Mouse (Mus musculus) hindbrain, embryonic 16.5 days (tissue): ENCODE measurements around the gene Bmp3. TPM values are rescaled to one million over a fixed set of nuclear protein-coding genes. Genes with fewer than 3 reads are reported as not detected.
A peak's percentile ranks its signal among the peaks of the same experiment; 100 is the strongest.

Source experiments
- ATAC-seq: fragments of 200-750 bp; cut with Nextera tagmentation; 2 replicates; pipeline ENCODE4 v1.8.0; 2017; ENCODE audit warnings: moderate TSS enrichment, moderate library complexity
- H3K27ac ChIP-seq: fragments of 300-500 bp; sonication (generic); 2 replicates; pipeline ENCODE4 v1.5.1; 2014; ENCODE audit warnings: low read depth, mild to moderate bottlenecking, control low read depth, low read length, moderate library complexity
- H3K27me3 ChIP-seq: fragments of 300-500 bp; sonication (generic); replicated peaks from 2 replicates; pipeline ENCODE4 v1.6.1; 2014; ENCODE audit warnings: low read length; ENCODE audit not compliant: control insufficient read depth, insufficient read depth
- H3K36me3 ChIP-seq: fragments of 300-500 bp; sonication (generic); 2 replicates; pipeline ENCODE4 v1.6.1; 2014; ENCODE audit warnings: mild to moderate bottlenecking, low read length, moderate library complexity, mixed read lengths; ENCODE audit not compliant: control insufficient read depth, insufficient read depth
- H3K4me1 ChIP-seq: fragments of 300-500 bp; sonication (generic); 2 replicates; pipeline ENCODE4 v1.6.1; 2014; ENCODE audit warnings: low read depth, low read length; ENCODE audit not compliant: control insufficient read depth, insufficient read depth
- H3K4me2 ChIP-seq: fragments of 300-500 bp; sonication (generic); 2 replicates; pipeline ENCODE4 v1.6.1; 2014; ENCODE audit warnings: mild to moderate bottlenecking, low read length, control low read depth, moderate library complexity
- H3K4me3 ChIP-seq: fragments of 300-500 bp; sonication (generic); 2 replicates; pipeline ENCODE4 v1.5.1; 2014; ENCODE audit warnings: mild to moderate bottlenecking, low read length, control low read depth, moderate library complexity
- H3K9ac ChIP-seq: fragments of 300-500 bp; sonication (generic); 2 replicates; pipeline ENCODE4 v1.6.1; 2014; ENCODE audit warnings: low read depth, mild to moderate bottlenecking, control low read depth, low read length, moderate library complexity
- H3K9me3 ChIP-seq: fragments of 300-500 bp; sonication (generic); 2 replicates; pipeline ENCODE4 v1.6.1; 2014; ENCODE audit warnings: mild to moderate bottlenecking, low read length, moderate library complexity; ENCODE audit not compliant: control insufficient read depth
- WGBS: fragments of 180-500 bp; shearing (Covaris S2); extraction: QIAGEN DNeasy Blood & Tissue Kit; methylation state at CpG from one replicate; pipeline ENCODE4 v1.1.7; 2014; 5-methylcytosine and 5-hydroxymethylcytosine counted together
- polyA plus RNA-seq: library from polyadenylated mRNA; unstranded; fragments of >200 nt; fragmentation: Nextera tagmentation; extraction: Ambion mirVana; gene quantifications from 2 replicates; pipeline ENCODE4 v1.2.1, GENCODE M21; 2015

The Bmp3 gene
- polyA plus RNA-seq, result 1.9 and 2.7 TPM in 2 replicates

- peaks cover 7% of the 10 kb centered on the region for H3K27me3 ChIP-seq
- H3K4me2 ChIP-seq, result peak within 1 kb of the TSS; percentile 89
- ATAC-seq, result peak; percentile 68
- no peaks in the 10 kb centered on the region for H3K9me3 ChIP-seq
- H3K36me3 ChIP-seq, result no peaks in the 10 kb centered on the region
- H3K4me3 ChIP-seq, result peak within 1 kb of the TSS; percentile 56
- peak within 1 kb of the TSS; percentile 69 for H3K9ac ChIP-seq
- 2% methylated on average over 10 of the region's 10 CpGs for WGBS
- no peak within 1 kb of the TSS for H3K27ac ChIP-seq
- peaks cover 4% of the 10 kb centered on the region; the same call in 1 of the 2 replicates for H3K4me1 ChIP-seq
Measured at GRCm38 (mm10) chr5:98854264-98854626, at the start of gene Bmp3. Bmp3 (plus strand) TSS chr5:98854415.

- Histone ChIP-seq H3K27ac (no peak overlapping the region), H3K9ac (no peak overlapping the region), H3K4me2 (no peak overlapping the region), H3K4me3 (no peak overlapping the region), H3K4me1 (no peaks in the 10 kb centered on the region), H3K9me3 (no peaks in the 10 kb centered on the region), H3K27me3 (no peaks in the 10 kb centered on the region), H3K36me3 (no peaks in the 10 kb centered on the region)
- ATAC-seq, result no peak
- WGBS, result 84% methylated on average over 6 of the region's 6 CpGs
Measured at GRCm38 (mm10) chr5:98804761-98805160, 49.5 kb upstream of the Bmp3 start.

GRCm38 (mm10) chr5:98806492-98806891 is 47.7 kb upstream of the Bmp3 start:
- ATAC-seq, result no peak
- H3K36me3 ChIP-seq, result no peaks in the 10 kb centered on the region
- no peak overlapping the region for H3K4me2 ChIP-seq
- no peaks in the 10 kb centered on the region for H3K9me3 ChIP-seq
- 96% methylated on average over 4 of the region's 4 CpGs for WGBS
- no peaks in the 10 kb centered on the region for H3K4me1 ChIP-seq
- H3K27ac ChIP-seq, result no peak overlapping the region
- no peak overlapping the region for H3K9ac ChIP-seq
- H3K4me3 ChIP-seq, result no peak overlapping the region
- H3K27me3 ChIP-seq, result no peaks in the 10 kb centered on the region

GRCm38 (mm10) chr5:98807022-98807421 is 47.2 kb upstream of the Bmp3 start:
- no peak overlapping the region for H3K27ac ChIP-seq
- H3K9ac ChIP-seq, result no peak overlapping the region
- WGBS, result 81% methylated on average over 7 of the region's 7 CpGs
- no peaks in the 10 kb centered on the region for H3K27me3 ChIP-seq
- H3K4me1 ChIP-seq, result no peaks in the 10 kb centered on the region
- no peak overlapping the region for H3K4me2 ChIP-seq
- ATAC-seq, result no peak
- no peaks in the 10 kb centered on the region for H3K9me3 ChIP-seq
- no peaks in the 10 kb centered on the region for H3K36me3 ChIP-seq
- H3K4me3 ChIP-seq, result no peak overlapping the region

- Histone ChIP-seq H3K27me3 (no peaks in the 10 kb centered on the region), H3K36me3 (no peaks in the 10 kb centered on the region), H3K27ac (no peak overlapping the region), H3K4me1 (no peaks in the 10 kb centered on the region), H3K4me3 (no peak overlapping the region), H3K4me2 (no peak overlapping the region), H3K9ac (no peak overlapping the region), H3K9me3 (no peaks in the 10 kb centered on the region)
- ATAC-seq, result no peak
- 38% methylated on average over 9 of the region's 9 CpGs for WGBS
Measured at GRCm38 (mm10) chr5:98807953-98808352, 46.3 kb upstream of the Bmp3 start.

- ATAC-seq, result no peak
- H3K36me3 ChIP-seq, result no peaks in the 10 kb centered on the region
- no peaks in the 10 kb centered on the region for H3K9me3 ChIP-seq
- no peak overlapping the region for H3K4me3 ChIP-seq
- no peak overlapping the region for H3K9ac ChIP-seq
- H3K4me1 ChIP-seq, result no peaks in the 10 kb centered on the region
- H3K4me2 ChIP-seq, result no peak overlapping the region
- 90% methylated on average over 1 of the region's 1 CpGs for WGBS
- H3K27ac ChIP-seq, result no peak overlapping the region
- H3K27me3 ChIP-seq, result no peaks in the 10 kb centered on the region
Measured at GRCm38 (mm10) chr5:98812380-98812779, 41.8 kb upstream of the Bmp3 start.

GRCm38 (mm10) chr5:98815269-98815668 is 38.9 kb upstream of the Bmp3 start:
- Histone ChIP-seq H3K4me2 (no peak overlapping the region), H3K4me1 (no peaks in the 10 kb centered on the region), H3K4me3 (no peak overlapping the region), H3K9ac (no peak overlapping the region), H3K27me3 (no peaks in the 10 kb centered on the region), H3K36me3 (no peaks in the 10 kb centered on the region), H3K27ac (no peak overlapping the region), H3K9me3 (no peaks in the 10 kb centered on the region)
- ATAC-seq, result no peak
- WGBS, result 86% methylated on average over 1 of the region's 1 CpGs

- Histone ChIP-seq H3K36me3 (no peaks in the 10 kb centered on the region), H3K4me1 (no peaks in the 10 kb centered on the region), H3K9me3 (no peaks in the 10 kb centered on the region), H3K27me3 (no peaks in the 10 kb centered on the region), H3K4me3 (no peak overlapping the region), H3K4me2 (no peak overlapping the region), H3K27ac (no peak overlapping the region), H3K9ac (no peak overlapping the region)
- 78% methylated on average over 9 of the region's 9 CpGs for WGBS
- ATAC-seq, result no peak
Measured at GRCm38 (mm10) chr5:98833760-98834159, 20.5 kb upstream of the Bmp3 start.

- Histone ChIP-seq H3K36me3 (no peaks in the 10 kb centered on the region), H3K27ac (no peak overlapping the region), H3K4me1 (no peaks in the 10 kb centered on the region), H3K9ac (no peak overlapping the region), H3K4me3 (no peak overlapping the region), H3K4me2 (no peak overlapping the region), H3K9me3 (no peaks in the 10 kb centered on the region), H3K27me3 (no peaks in the 10 kb centered on the region)
- WGBS, result 82% methylated on average over 6 of the region's 6 CpGs
- ATAC-seq, result no peak
Measured at GRCm38 (mm10) chr5:98834300-98834699, 19.9 kb upstream of the Bmp3 start.
